Mouse (Mus musculus): ENCODE measurements around the gene Dnah7c.
"Not testable (repeated sequence)": the region's sequence is repeated elsewhere in the genome, so short reads cannot be mapped to it uniquely, and the experiment has no call there.

DNA sequence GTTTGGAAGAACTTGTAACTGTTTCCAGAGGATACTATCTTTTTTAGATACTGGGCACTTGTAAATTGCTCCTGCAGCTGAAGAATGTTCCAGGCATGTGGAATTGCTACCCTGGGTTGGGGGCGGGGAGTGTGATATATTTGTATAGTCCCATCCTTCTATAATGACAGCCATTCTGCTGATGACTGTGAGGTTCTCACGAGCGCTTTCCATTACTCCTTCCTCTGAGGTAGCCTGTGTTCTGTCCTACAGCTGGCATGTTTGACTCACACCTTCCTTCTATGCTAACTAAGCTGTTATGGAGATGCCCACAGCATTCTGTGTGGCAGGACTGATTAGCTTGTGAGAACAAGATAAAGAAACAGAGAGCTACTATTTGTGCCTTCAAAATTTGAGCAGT, 339.2 kb downstream of the Dnah7c start:
- TF ChIP-seq CTCF (IDR thresholded peaks at IDR 0.05; ENCODE audit: low read depth); EP300 (optimal IDR thresholded peaks at IDR 0.05): not testable (repeated sequence)
